Mouse (Mus musculus): ENCODE data around the gene Agpat3.

Agpat3 gene

DNA sequence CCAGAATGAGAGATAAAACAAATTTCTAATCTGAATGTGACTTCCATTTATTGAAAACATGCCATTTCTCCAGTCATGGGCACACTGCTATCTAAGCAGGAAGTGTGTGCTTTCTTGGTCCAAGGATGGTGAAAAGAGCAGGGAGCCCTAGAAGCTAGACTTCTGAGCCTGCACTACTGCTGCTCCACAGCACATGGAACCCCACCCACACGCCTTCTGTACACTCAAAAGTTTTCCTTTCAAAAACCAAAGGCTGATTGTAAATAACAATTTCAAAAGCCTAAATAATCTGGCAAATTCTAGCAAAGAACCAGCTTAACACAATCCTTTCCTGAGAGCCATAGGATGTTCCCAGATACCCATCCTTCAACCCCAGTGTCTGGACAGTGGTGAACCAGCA, 132.8 kb downstream of the Agpat3 start:
- no peak for ATAC-seq (ENCODE audit: low TSS enrichment)
